Mouse (Mus musculus): ENCODE measurements at regions not wholly inside any gene's neighbourhood (a gene's known extent, or its start where the extent isn't known, plus 50 kb on each side); places are given as distances from the start of the nearest gene placed in this dataset.

DNA sequence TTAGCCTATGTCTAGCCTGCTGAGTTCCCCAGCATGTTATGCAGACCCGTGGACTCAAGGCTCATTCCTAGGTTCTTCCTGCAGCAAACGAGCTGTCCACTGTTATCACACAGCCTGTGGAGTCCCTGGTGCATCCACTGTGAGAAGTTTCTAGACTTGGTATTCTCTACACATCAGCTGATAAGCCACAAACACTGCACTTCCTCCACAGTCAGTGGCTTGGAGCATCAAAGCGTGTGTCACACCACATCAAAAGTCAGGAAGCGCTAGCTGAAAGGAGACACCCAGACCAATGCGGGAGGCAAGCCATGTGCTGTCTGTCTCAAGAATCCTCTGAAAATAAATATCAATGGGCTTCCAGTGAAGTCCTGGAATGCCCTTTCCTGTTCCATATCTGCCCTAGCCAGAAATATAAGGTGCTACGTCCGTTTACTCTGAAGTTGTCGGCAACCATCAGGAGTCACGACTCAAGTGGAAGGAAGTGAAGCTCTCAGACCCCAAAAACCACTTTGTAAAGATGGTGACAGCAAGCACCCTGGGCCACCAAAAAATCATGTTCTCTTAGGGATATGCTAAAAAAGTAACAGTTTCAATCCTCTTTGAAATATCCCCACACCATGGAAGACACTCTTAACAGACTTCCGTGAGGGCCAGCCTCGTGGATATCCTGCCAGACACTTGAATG is 227.7 kb downstream of the Adgrl2 start:
- peak; percentile 48 to 52 for DNase-seq (ENCODE audit: low spot score in 2 of 2)

DNA sequence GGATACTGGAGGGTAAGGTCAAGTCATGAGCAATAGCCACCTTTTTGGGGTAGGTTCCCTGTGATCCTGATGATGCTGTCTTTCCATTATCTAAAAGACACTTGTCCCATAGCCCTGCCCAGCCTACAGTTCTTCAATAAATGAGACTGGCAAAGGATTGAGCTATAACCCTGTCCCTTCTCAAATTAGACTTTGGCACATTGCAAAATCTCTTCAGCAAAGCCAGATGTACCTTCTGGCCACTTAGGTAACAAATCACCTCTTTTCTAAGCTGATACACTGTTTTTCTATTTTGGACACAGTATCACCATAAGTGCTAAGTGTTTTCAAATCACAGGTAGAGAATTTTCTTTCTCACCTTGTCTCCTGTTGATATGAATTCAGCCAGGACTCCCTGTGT is 228.8 kb downstream of the Adgrl2 start:
- DNase-seq (ENCODE audit: low spot score in 2 of 2): no peak

DNA sequence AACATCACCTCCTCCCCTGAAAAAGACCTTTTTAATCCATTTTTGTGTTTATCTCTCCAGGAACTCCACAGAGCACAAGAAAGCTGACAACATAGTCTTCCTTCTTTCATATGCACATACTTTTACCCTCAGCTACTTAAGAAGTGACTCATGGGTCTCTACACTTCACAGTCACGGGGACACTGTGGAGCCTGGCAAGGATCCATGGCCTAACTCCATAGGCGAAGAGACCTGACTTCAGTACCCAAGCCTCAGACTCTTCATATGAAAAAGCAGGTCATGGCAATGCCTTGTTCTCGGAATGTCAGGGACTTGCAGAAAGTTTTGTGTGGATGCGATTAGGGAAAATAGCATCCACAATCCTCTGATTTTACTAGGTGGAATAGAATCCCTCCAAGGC is 230.9 kb downstream of the Adgrl2 start:
- DNase-seq (ENCODE audit: low spot score in 2 of 2): no peak

DNA sequence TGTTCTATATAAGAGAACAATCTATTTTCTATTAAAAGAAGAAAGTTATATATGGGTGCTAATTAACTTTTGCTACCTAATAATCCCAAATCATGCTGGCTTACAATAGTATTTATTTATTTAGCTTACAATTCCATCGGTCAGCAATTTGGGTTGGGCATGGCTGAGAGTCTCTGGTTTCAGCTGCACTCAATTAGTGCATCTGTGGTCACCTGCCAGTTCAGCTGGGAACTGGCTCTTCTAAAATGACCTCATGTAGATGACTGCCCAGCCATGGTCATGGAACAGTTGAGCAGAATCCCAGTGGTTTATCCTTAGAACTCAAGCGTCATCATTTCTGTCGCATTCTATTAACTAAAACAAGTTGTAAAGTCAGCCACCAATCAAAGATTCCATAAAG is 244.1 kb downstream of the Adgrl2 start:
- DNase-seq (ENCODE audit: low spot score in 2 of 2): no peak

DNA sequence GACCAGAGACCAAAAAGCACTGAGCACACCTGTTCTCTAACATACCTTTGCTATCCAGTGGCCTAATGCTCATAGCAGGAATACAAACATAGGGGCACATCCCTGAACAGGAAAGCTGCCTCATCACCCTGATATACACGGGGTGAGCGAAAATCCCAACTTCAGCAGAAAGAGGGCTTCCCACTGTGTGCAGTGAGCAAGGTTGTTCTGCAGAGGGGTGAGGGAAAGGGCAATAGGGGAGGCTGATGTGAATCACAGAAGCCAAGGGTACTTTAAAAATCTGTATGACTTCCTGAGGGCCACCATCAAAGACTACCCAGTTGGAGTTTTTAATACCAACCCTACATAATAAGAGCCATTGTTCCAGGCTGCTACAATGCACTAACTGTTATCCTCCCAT is 245.7 kb downstream of the Adgrl2 start:
- no peak for DNase-seq (ENCODE audit: low spot score in 2 of 2)

DNA sequence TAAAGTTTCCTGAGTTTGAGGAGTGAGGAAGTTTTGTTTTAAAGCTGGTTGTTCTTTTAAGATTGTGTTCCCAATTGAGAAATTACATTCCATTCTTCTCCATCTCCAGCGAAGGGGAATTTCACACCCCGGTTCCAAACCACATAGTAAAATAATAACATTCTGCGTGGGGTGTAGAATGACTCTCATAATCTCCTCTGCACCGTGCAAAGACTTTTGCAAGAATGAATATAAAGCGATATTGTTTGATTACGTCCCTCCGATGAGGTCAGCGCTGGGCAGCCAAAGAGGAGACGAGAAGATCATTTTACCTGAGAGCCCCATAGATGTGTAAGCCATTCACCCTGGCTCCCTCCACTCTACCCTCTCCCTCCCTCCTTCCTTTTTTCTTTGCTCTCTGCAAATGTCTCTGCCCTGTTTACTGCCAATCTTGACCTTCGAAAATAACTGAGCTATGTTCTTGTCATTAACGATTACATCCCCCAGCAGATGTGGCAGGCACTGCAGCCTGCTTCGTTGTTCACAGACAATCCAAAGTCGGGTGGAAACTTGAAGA is 256.1 kb downstream of the Adgrl2 start:
- DNase-seq (ENCODE audit: low spot score in 2 of 2): no peak

DNA sequence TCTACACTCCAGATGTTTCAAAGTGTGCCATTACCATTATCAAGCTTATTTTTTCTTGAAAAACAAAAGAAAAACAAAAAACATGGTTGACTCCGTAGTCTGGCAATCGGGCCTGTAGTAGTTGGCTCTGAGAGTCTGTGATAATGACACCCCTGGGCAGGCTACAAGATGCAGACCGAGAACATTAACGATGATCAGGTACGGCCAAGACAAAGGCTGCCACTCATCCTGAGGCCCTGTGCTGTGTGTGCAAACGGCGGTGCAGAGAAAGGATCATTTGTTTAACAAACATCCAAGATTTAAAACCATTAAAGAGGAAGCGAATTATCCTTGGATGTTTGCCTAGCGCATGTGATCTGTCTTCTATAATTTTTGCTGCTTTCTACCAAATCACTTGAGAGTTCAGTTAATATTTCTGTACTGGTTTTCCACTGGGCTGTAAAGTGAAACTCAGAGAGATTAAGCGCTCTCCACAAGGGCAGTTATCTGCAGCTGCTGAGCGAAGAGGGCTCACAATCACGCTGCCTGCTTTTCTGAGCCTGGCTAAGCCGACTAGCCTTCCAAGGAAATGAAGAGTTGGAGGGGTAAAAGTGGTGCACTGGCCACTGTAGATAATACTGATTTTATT is 257.0 kb downstream of the Adgrl2 start:
- no peak for DNase-seq (ENCODE audit: low spot score in 2 of 2)

DNA sequence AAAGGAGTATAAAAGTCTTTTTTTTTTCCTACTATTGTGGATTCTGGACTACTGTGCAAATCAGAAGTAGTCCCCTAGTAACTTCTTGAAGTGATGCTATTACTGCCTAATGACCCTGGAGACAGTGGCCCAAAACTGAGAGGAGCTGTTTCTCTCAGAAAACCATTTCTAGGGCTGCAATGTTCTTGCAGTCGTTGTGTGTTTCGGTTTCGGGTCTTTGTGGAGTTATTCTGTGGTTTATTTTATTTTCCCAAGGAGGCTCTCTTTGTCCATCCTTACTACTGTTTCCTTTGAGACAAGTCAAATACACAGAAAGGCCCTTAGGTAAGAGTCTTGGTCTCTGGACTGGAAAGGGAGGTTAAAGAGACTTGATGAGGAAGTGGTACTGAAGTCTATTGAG is 258.9 kb downstream of the Adgrl2 start:
- no peak for DNase-seq (ENCODE audit: low spot score in 2 of 2)

DNA sequence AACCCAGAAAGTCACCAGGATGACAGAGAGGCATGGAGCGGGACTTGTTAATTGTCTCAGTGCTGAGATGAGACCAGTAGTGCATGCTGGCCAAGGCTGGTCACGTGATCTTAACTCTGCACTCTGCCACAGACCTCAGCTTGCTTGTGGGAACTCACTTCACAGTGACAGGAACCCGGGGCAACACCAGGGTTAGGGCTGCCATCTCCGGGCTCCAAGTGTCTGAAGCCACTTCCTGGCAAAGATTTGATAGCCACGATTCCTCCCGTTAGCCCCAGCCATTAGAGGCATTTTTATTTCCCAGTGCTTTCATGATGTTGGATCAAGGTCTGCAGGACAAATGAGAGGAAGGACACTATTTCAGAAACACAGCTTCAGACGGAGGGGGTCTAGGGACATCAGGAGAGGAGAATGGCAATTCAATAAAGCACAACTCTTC is 261.1 kb downstream of the Adgrl2 start:
- peak; percentile 72 to 74 for DNase-seq (ENCODE audit: low spot score in 2 of 2)

DNA sequence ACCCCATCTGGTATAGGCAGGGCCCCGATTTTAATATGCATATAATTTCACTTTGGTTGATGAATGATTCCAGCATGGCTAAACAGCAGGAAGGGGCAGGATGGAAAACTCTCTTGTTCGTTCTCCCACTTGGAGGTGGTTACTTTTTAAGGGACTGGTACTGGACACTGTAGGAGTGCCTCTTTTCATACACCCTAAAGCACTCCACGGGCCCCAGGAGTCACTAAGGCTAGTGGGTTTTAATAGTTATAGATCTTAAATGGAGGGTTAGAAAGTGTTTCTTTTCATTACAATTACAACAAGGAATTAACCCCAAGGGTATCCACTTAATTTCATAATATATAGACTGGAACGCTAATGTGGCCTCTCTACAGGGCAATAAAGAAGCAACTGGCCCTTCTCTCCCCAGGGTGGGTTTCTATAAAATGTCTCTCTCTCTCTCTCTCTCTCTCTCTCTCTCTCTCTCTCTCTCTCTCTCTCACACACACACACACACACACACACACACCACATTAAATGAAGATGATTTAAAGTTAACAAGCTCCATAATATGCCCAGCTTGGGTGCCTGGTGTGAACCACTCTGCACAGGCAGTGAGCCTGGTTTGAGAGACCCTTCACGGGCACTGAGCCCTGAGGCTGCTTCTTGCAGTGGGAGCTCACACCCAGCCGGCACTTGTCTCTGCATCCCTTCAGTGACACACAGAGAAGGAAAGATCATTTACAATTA is 261.7 kb downstream of the Adgrl2 start:
- no peak for DNase-seq (ENCODE audit: low spot score in 2 of 2)

DNA sequence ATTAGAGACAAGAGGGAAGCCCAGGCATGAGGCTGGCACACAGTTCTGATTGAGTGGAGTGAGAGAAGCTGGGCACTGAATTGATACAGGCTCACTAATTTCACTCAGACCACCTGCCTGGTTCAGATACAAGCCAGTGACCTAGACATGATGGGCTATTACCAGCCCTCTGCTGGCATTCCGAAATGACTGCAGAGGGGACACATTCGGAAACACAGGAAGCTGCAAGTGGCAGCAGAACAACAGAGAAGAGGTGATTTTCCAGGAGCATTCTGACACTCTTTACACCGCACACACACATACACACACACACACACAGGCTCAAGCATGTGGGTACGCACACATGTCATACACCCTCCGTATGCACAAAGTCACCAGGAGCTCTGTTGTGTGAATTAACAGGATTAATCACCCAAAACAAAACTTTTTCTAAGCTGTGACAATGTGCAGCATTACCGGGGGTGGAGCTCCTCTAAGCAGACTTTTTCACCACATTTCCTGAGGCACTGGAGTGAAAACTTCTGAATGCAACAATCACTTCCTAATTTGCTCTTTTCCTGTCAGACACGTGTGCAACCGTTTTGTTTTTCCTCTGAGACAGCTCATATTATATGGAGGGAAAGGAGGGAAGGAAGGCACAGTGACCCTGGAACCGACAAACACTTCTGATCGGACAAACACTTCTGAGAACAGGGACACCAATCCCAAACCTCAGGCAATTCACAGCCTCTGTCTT is 263.6 kb downstream of the Adgrl2 start:
- peak; percentile 2 to 24 for DNase-seq (ENCODE audit: low spot score in 2 of 2)

DNA sequence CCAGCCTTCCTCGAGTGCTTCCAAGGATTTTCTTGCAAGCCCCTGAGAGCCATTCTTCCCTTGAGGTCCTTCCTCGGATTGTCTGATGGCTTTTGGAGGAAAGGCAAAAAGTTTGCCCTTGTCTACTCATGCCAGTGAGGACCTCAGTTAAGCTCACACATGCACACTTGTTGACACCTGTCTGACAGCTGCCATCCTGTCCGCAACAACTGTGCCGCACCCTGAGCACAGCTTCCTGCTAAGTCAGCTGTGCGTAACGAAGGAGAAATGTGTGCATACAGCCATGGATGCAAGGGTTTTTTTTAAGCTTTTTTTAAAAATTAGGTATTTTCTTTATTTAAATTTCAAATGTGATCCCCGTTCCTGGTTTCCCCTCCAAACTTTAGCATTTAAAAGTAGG is 293.8 kb downstream of the Adgrl2 start:
- DNase-seq (ENCODE audit: low spot score in 2 of 2): peak; percentile 63 to 65

DNA sequence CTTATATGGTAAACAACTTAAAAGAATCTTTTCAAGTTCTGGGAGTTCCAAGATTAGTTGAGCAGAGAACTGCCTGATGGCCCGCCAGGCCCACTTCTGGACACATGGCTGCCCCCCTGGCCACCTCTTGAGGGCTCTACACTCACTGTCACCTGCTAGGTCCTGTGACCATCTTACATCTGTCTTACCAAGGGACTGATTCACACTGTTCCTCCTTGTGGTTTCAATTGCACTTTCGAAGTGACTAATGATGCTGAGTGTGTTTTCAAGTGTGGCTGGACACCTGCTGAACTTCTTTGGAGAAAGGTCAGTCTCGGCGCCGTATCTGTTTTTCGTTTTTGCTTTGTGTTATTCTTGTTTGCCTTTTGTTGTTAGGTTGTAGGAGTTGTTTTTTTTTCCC is 294.9 kb downstream of the Adgrl2 start:
- DNase-seq (ENCODE audit: low spot score in 2 of 2): peak; percentile 69 to 72

DNA sequence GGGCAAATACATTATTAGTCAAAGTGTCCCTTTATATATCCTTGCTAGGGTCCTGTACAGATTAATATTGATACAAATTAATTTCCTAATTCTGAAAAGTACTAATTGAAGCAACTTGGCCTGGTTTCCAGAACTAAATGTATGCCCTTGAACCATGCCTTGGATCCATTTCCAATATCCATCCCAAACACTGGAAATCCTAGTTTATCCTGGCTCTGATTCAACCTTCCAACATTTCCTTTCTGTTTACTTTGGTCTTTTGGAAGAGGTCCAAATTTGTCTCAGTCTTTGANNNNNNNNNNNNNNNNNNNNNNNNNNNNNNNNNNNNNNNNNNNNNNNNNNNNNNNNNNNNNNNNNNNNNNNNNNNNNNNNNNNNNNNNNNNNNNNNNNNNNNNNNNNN is 307.2 kb downstream of the Adgrl2 start:
- DNase-seq (ENCODE audit: low spot score in 2 of 2): no peak

DNA sequence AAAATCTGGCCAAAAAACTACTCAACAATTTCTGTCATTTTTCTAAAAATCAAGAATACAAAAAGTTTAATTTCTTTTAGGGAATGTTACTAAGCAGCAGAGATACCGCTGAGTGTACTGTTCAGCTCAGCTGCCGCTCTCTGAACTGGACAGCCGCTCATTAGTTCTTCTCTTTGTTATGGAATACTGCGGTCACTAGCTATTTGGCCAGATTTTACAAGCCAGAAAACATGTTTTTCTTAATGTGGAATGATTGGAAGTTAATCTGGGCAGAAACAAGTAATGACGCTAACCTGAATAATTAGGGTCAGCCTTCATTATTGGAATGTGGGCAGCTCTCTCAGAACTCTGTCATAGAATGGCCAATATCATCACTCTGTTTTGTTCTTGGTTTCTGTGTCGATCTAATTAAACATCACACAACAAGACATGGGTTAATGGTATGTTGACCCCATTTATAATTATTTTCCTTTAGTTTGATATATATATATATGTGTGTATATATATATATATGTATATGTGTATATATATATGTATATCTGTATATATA is 307.8 kb downstream of the Adgrl2 start:
- DNase-seq (ENCODE audit: low spot score in 2 of 2): no peak

DNA sequence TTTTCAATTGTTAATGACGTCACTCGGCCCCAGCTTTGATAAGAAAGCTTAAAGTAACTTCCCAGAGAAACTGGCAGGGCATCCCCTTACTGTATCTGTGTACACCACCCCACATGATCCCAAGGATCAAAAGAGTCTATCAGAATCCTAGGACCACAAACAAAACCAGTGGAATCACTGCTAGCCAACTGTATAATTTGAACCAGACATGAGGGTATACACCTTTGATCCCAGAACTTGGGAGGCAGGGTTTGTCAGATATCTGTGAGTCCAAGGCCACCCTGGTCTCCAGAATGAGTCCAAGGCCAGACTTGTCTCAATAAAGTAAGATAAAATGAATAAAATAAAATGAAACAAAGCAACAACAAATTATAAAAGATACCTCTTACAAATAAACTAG is 309.2 kb downstream of the Adgrl2 start:
- no peak for DNase-seq (ENCODE audit: low spot score in 2 of 2)

DNA sequence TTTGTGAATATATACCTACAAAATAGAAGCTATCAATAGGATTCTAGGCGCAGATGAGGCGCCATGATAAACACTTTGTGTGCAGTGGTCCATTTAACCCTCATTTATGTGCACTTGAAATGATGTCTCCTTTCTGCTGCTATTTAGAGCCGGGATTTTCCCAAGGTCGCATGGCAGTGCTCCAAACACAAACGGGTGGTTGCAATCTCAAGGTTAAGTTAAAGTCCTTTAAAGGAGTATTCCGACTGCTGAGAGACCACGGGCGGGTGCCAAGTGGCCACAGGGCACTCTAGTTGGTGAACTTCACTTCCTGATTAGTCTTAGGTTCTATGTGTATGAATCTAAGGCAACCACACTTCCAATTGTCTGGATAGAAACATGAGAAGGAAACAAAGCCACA is 309.6 kb downstream of the Adgrl2 start:
- peak in 1 of 2 experiments; percentile 15 for DNase-seq (ENCODE audit: low spot score in 2 of 2)

DNA sequence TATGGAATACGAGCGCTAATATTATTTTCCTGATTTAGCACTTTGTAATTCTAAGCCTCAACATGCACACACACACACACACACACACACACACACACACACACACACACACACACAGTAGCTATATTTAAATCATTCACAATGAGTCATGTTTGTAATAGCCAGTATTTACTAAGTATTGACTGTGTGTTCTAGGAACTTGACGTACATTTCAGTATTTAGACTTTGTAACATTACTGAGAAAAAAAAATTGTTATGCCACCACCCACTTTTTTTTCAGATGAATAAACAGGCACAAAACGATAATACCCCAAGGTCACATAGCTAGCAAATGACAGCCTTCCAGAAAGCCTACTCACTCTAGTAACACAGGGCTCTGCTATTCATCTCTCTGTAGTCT is 310.3 kb downstream of the Adgrl2 start:
- DNase-seq (ENCODE audit: low spot score in 2 of 2): no peak

DNA sequence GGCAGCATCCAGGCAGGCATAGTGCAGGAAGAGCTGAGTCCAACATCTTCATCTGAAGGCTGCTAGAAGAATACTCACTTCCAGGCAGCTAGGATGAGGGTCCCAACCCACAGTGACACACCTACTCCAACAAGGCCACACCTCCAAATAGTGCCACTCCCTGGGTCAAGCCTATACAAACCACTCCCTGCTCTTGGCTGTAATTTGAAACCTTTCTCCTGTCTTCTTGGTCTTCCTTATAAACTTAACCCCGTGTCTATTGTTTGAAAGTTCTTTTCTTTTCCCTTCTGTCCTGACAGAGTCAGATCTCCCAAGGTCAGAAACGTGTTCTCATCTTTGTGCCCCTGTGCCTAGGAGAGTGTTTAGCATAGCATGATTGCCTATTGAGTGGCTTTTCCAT is 311.2 kb downstream of the Adgrl2 start:
- no peak for DNase-seq (ENCODE audit: low spot score in 2 of 2)

DNA sequence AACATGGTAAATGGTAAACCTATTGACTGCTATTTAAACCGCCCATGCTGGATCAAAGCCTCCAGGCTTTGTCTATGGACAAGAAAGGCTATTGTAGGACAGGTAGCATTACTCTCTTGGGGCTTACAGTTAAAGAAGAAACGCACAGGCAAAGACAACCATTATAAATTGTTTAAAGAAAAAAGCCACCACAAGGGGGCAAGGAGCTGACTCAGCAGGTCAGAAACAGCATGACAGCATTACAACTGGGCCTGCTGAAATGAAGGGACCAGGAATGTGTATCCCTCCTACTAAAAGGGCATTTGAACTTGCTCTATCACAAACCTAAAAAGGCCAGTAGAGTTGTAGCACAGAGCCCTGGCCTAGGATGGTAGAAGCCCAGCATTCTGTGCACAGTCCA is 314.3 kb downstream of the Adgrl2 start:
- no peak for DNase-seq (ENCODE audit: low spot score in 2 of 2)

DNA sequence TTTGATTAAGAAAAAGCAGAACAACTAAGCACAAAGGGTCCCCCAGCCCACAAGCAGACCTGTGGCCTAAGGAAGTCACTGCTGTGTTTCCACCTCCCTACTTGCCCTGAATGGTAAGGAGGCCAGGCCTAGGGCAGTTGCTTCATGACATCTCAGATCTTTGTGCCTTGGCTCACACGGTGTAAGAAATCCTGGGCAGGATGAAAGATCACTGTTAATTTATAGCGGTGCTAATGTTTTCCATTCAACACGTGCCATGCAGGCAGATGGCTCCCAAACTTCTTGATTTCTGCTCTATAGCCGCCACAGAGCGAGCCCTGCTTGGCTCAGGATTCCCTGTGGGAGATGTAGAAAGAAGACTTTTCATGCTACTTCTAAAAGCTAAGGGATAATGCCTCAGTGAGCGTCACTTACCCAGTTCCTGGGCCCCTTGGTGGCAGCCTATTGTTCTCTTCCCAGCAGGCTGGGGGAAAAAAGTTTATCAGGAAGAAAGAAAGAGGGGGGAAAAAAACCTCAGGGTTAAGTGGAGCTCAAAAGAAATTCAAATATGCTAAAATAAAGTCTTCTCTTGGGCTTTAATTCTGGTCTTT is 327.4 kb downstream of the Adgrl2 start:
- no peak for DNase-seq (ENCODE audit: low spot score in 2 of 2)

Data from spleen, postnatal 36 days (tissue).